Mouse (Mus musculus) lung, postnatal 0 days (tissue): ENCODE data around the gene Nexn. TPM values are rescaled to one million over a fixed set of nuclear protein-coding genes. Genes with fewer than 3 reads are reported as not detected.

Experiments used
- ATAC-seq: fragments of 200-750 bp; cut with Nextera tagmentation; 2 replicates; pipeline ENCODE4 v1.8.0; 2017; ENCODE audit warnings: moderate library complexity
- DNase-seq: peaks from one replicate; pipeline ENCODE4 v3.0.0-alpha.2; 2016; ENCODE audit warnings: low spot score
- H3K27ac ChIP-seq: fragments of 300-500 bp; sonication (generic); 2 replicates; pipeline ENCODE4 v1.5.1; 2014; ENCODE audit warnings: antibody characterized with exemption, mild to moderate bottlenecking, low read length, mixed read lengths
- H3K27me3 ChIP-seq: fragments of 300-500 bp; sonication (generic); replicated peaks from 2 replicates; pipeline ENCODE4 v1.6.1; 2014; ENCODE audit warnings: low read length, mixed read lengths; ENCODE audit not compliant: insufficient read depth
- H3K36me3 ChIP-seq: fragments of 300-500 bp; sonication (generic); 2 replicates; pipeline ENCODE4 v1.6.1; 2014; ENCODE audit warnings: low read length, mixed read lengths; ENCODE audit not compliant: insufficient read depth
- H3K4me1 ChIP-seq: fragments of 300-500 bp; sonication (generic); 2 replicates; pipeline ENCODE4 v1.6.1; 2014; ENCODE audit warnings: antibody characterized with exemption, low read depth, low read length, mixed read lengths; ENCODE audit not compliant: insufficient read depth
- H3K4me2 ChIP-seq: fragments of 300-500 bp; sonication (generic); replicated peaks from 2 replicates; pipeline ENCODE4 v1.6.1; 2014; ENCODE audit warnings: low read depth, mild to moderate bottlenecking, low read length, moderate library complexity, mixed read lengths
- H3K4me3 ChIP-seq: fragments of 300-500 bp; sonication (generic); 2 replicates; pipeline ENCODE4 v1.5.1; 2014; ENCODE audit warnings: low read depth, low read length
- H3K9ac ChIP-seq: fragments of 300-500 bp; sonication (generic); replicated peaks from 2 replicates; pipeline ENCODE4 v1.6.1; 2014; ENCODE audit warnings: low read depth, mild to moderate bottlenecking
- H3K9me3 ChIP-seq: fragments of 300-500 bp; sonication (generic); 2 replicates; pipeline ENCODE4 v1.6.1; 2016; ENCODE audit warnings: low read length, mixed read lengths
- CTCF ChIP-seq: IDR thresholded peaks from 2 replicates; pipeline ENCODE4 v1.5.1; 2016; ENCODE audit warnings: antibody characterized with exemption, mild to moderate bottlenecking
- EP300 ChIP-seq: IDR thresholded peaks from 2 replicates; pipeline ENCODE4 v1.6.1; 2016; ENCODE audit warnings: antibody characterized with exemption, mild to moderate bottlenecking, control low read depth
- WGBS: fragments of 180-500 bp; shearing (Covaris S2); extraction: QIAGEN DNeasy Blood & Tissue Kit; methylation state at CpG from one replicate; pipeline ENCODE4 v1.1.7; 2014; 5-methylcytosine and 5-hydroxymethylcytosine counted together
- polyA plus RNA-seq: library from polyadenylated mRNA; unstranded; fragments of >200 nt; fragmentation: Nextera tagmentation; extraction: Ambion mirVana; gene quantifications from 2 replicates; pipeline ENCODE4 v1.2.1, GENCODE M21; 2015

Gene Nexn
- polyA plus RNA-seq, 1 experiment from 2014 or later = 39.9 TPM

- WGBS = 5% methylated on average over 10 of the region's 11 CpGs
- H3K4me2 ChIP-seq = peak overlapping the region; percentile 57
- TF ChIP-seq EP300 = peak; percentile 41
- no peak for TF ChIP-seq CTCF
- peak; percentile 31 for ATAC-seq
- DNase-seq = peak; percentile 95
- no peaks in the 10 kb centered on the region for H3K9me3 ChIP-seq
- peak overlapping the region; percentile 1; the same call in 1 of the 2 replicates for H3K9ac ChIP-seq
- H3K4me1 ChIP-seq = no peaks in the 10 kb centered on the region
- no peaks in the 10 kb centered on the region for H3K27me3 ChIP-seq
- H3K4me3 ChIP-seq = peak overlapping the region; percentile 63
- H3K36me3 ChIP-seq = no peaks in the 10 kb centered on the region
- H3K27ac ChIP-seq = peak overlapping the region; percentile 72
Measured at GRCm38 (mm10) chr3:152192238-152192931, 73.8 kb downstream of the Nexn start.

GRCm38 (mm10) chr3:152191791-152192237 lies 74.3 kb downstream of the Nexn start:
- H3K27me3 ChIP-seq = no peaks in the 10 kb centered on the region
- H3K36me3 ChIP-seq = no peaks in the 10 kb centered on the region
- DNase-seq (peak; percentile 93), ATAC-seq (peak; percentile 92)
- H3K9ac ChIP-seq = peak overlapping the region; percentile 1; the same call in 1 of the 2 replicates
- H3K4me2 ChIP-seq = peak overlapping the region; percentile 57
- 10% methylated on average over 6 of the region's 6 CpGs for WGBS
- TF ChIP-seq CTCF (0 out of 2 replicates have a peak, but pooled peaks have one; percentile 16), EP300 (peak; percentile 97)
- peak overlapping the region; percentile 72 for H3K27ac ChIP-seq
- H3K9me3 ChIP-seq = no peaks in the 10 kb centered on the region
- H3K4me1 ChIP-seq = no peaks in the 10 kb centered on the region
- H3K4me3 ChIP-seq = peak overlapping the region; percentile 63

- H3K27ac ChIP-seq = peak overlapping the region; percentile 75
- 48% methylated on average over 9 of the region's 9 CpGs for WGBS
- no peaks in the 10 kb centered on the region for H3K9me3 ChIP-seq
- no peaks in the 10 kb centered on the region for H3K36me3 ChIP-seq
- no peaks in the 10 kb centered on the region; the same call in 1 of the 2 replicates for H3K4me1 ChIP-seq
- no peak for TF ChIP-seq CTCF
- no peaks in the 10 kb centered on the region for H3K27me3 ChIP-seq
- peak overlapping the region; percentile 54 for H3K9ac ChIP-seq
- ATAC-seq (no peak), DNase-seq (peak; percentile 50)
- peak overlapping the region; percentile 63 for H3K4me3 ChIP-seq
- peak overlapping the region; percentile 57 for H3K4me2 ChIP-seq
Measured at GRCm38 (mm10) chr3:152190679-152191477, 75.3 kb downstream of the Nexn start.

- Histone ChIP-seq H3K27me3 (no peaks in the 10 kb centered on the region), H3K9ac (no peak overlapping the region; the same call in 1 of the 2 replicates), H3K27ac (0 out of 2 replicates have a peak overlapping the region, but pooled peaks have one; percentile 4), H3K4me1 (no peaks in the 10 kb centered on the region; the same call in 1 of the 2 replicates), H3K9me3 (no peaks in the 10 kb centered on the region), H3K4me2 (peak overlapping the region; percentile 43), H3K4me3 (peak overlapping the region; percentile 12), H3K36me3 (peaks cover 4% of the 10 kb centered on the region; the same call in 1 of the 2 replicates)
- 31% methylated on average over 4 of the region's 4 CpGs for WGBS
- TF ChIP-seq CTCF = no peak
- TF ChIP-seq EP300 = peak; percentile 35
- DNase-seq (peak; percentile 63), ATAC-seq (no peak)
Measured at GRCm38 (mm10) chr3:152189306-152189705, 76.8 kb downstream of the Nexn start.

Other genes with a start within 250 kb of the Nexn start
- gene Gipc2, start 100.1 kb downstream of the Nexn start, polyA plus RNA-seq = 86.3 and 107 TPM in 2 replicates
- gene Dnajb4, start 56.0 kb downstream of the Nexn start, polyA plus RNA-seq = 54.0 and 58.7 TPM in 2 replicates
- 74.9 and 95.5 TPM in 2 replicates for gene Fubp1, start 55.9 kb downstream of the Nexn start, polyA plus RNA-seq
- gene Miga1, start 74.1 kb upstream of the Nexn start, polyA plus RNA-seq = 10.0 and 12.3 TPM in 2 replicates
- 43.1 and 52.4 TPM in 2 replicates for gene Usp33, start 80.1 kb upstream of the Nexn start, polyA plus RNA-seq
- gene Zzz3, start 129.1 kb upstream of the Nexn start, polyA plus RNA-seq = 25.5 and 28.3 TPM in 2 replicates